Mouse (Mus musculus) liver, postnatal 0 days (tissue): ENCODE data around the gene Igfbp5. TPM values are rescaled to one million over a fixed set of nuclear protein-coding genes. Genes with fewer than 3 reads are reported as not detected.

Source experiments
- ATAC-seq: fragments of 200-750 bp; cut with Nextera tagmentation; 2 replicates; pipeline ENCODE4 v1.8.0; 2017; ENCODE audit warnings: mild to moderate bottlenecking, moderate library complexity
- DNase-seq: peaks from one replicate; pipeline ENCODE4 v3.0.0-alpha.2; 2016
- H3K27ac ChIP-seq: fragments of 300-500 bp; sonication (generic); 2 replicates; pipeline ENCODE4 v1.5.1; 2014; ENCODE audit warnings: antibody characterized with exemption, moderate library complexity, mild to moderate bottlenecking, low read depth
- H3K27me3 ChIP-seq: fragments of 300-500 bp; sonication (generic); 2 replicates; pipeline ENCODE4 v1.6.1; 2014; ENCODE audit warnings: low read length, control low read depth, mixed read lengths; ENCODE audit not compliant: insufficient read depth
- H3K36me3 ChIP-seq: fragments of 300-500 bp; sonication (generic); replicated peaks from 2 replicates; pipeline ENCODE4 v1.6.1; 2014; ENCODE audit warnings: mild to moderate bottlenecking, control low read depth, low read length, moderate library complexity, mixed read lengths; ENCODE audit not compliant: insufficient read depth
- H3K4me1 ChIP-seq: fragments of 300-500 bp; sonication (generic); 2 replicates; pipeline ENCODE4 v1.6.1; 2014; ENCODE audit warnings: antibody characterized with exemption, mild to moderate bottlenecking, control low read depth; ENCODE audit not compliant: insufficient read depth
- H3K4me2 ChIP-seq: fragments of 300-500 bp; sonication (generic); 2 replicates; pipeline ENCODE4 v1.6.1; 2014; ENCODE audit warnings: low read depth, mild to moderate bottlenecking, low read length, moderate library complexity, mixed read lengths
- H3K4me3 ChIP-seq: fragments of 300-500 bp; sonication (generic); 2 replicates; pipeline ENCODE4 v1.5.1; 2014; ENCODE audit warnings: low read depth, low read length
- H3K9ac ChIP-seq: fragments of 300-500 bp; sonication (generic); replicated peaks from 2 replicates; pipeline ENCODE4 v1.6.1; 2014; ENCODE audit warnings: mild to moderate bottlenecking, moderate library complexity
- H3K9me3 ChIP-seq: fragments of 300-500 bp; sonication (generic); 2 replicates; pipeline ENCODE4 v1.6.1; 2016; ENCODE audit warnings: mild to moderate bottlenecking, control low read depth, low read length, mixed read lengths
- CTCF ChIP-seq: sonication (generic); IDR thresholded peaks from 2 replicates; pipeline ENCODE4 v1.5.1; 2016; ENCODE audit warnings: antibody characterized with exemption, low read depth
- EP300 ChIP-seq: IDR thresholded peaks from 2 replicates; pipeline ENCODE4 v1.6.1; 2016; ENCODE audit warnings: antibody characterized with exemption, low read depth, mild to moderate bottlenecking
- WGBS: fragments of 180-500 bp; shearing (Covaris S2); extraction: QIAGEN DNeasy Blood & Tissue Kit; methylation state at CpG from one replicate; pipeline ENCODE4 v1.1.7; 2014; ENCODE audit not compliant: insufficient replicate concordance; 5-methylcytosine and 5-hydroxymethylcytosine counted together
- polyA plus RNA-seq: library from polyadenylated mRNA; unstranded; fragments of >200 nt; fragmentation: Nextera tagmentation; extraction: Ambion mirVana; gene quantifications from 2 replicates; pipeline ENCODE4 v1.2.1, GENCODE M21; 2015

Gene Igfbp5
- polyA plus RNA-seq, 1 experiment from 2014 or later, result 2.4 TPM

DNA sequence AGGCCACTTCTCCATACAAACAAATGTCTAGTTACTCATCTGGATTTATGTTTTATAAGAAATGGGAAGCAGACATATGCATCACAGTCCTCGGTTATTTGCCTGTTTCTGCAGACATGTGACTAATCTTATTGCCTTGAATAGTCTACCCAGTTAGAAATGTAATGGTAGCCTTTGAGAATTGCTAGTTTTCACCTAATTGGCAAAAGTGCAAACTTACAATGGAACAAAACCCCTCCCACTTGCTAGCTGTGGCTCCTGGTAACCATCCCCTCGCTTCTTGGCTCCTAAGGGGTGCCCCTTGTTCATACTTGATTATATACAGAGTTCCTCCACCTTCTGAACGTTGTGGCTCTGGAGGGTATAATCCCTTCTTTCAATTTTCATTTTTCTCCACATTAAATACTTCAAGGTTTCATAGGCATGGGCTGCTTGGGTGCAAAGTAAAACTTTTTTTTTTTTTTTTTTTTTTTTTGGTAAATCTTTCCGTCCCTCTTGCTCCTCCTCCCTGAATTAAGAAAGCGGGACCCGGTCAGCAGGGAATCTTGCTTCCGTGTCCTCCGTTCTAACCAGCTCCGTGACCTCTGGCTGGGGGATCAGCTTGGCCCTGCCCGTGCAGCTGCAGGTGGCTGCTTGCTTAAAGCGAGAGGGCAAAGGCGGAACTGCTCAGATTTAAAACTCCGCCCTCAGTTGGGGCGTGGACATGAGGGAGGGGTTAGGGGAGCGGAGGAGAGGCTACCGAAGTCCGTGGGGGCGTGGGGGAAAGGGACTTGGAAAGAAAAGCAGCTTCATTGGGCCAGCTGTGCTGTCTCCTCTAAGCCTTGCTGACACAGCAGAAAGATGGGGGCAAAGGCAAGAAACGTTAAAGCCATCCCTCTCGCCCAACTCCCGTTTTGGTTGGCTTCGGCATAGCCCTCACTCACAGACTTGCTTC is 4.7 kb downstream of the Igfbp5 start:
- Histone ChIP-seq H3K4me3 (peak overlapping the region; percentile 34), H3K9me3 (no peaks in the 10 kb centered on the region), H3K27me3 (peaks cover 51% of the 10 kb centered on the region), H3K4me2 (peak overlapping the region; percentile 64), H3K4me1 (peaks cover 21% of the 10 kb centered on the region), H3K36me3 (no peaks in the 10 kb centered on the region), H3K27ac (no peak overlapping the region), H3K9ac (no peak overlapping the region)
- DNase-seq, result peak; percentile 71
- WGBS, result 8% methylated on average over 22 of the region's 22 CpGs
- TF ChIP-seq CTCF (no peak), EP300 (no peak)
- peak; percentile 51 for ATAC-seq

DNA sequence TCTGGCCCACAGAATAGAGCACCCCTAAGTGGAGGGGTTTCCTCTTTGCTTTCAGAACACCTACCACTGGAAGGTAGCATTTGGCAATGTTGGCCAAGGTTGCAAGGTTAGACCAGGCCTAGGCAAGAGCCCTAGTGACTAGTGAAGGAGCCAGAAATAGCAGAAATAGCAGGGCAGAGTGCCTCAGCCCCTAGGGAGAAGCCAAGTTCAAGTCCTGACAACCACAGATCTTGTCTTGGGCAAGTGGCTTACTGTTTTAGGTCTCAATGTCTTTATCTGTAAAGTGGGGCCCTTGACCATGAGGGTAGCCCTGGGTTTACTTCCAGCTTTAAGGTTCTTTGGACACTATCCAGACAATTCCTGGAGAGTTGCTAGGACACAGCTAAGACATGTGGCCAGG is 5.4 kb downstream of the Igfbp5 start:
- no peak for ATAC-seq
- no peak overlapping the region for H3K27ac ChIP-seq
- H3K36me3 ChIP-seq, result no peaks in the 10 kb centered on the region
- no peak for TF ChIP-seq EP300
- no peak for TF ChIP-seq CTCF
- H3K4me1 ChIP-seq, result peaks cover 19% of the 10 kb centered on the region
- H3K4me3 ChIP-seq, result no peak overlapping the region
- no peak for DNase-seq
- no peak overlapping the region for H3K9ac ChIP-seq
- H3K4me2 ChIP-seq, result no peak overlapping the region
- no peaks in the 10 kb centered on the region for H3K9me3 ChIP-seq
- H3K27me3 ChIP-seq, result peaks cover 44% of the 10 kb centered on the region

DNA sequence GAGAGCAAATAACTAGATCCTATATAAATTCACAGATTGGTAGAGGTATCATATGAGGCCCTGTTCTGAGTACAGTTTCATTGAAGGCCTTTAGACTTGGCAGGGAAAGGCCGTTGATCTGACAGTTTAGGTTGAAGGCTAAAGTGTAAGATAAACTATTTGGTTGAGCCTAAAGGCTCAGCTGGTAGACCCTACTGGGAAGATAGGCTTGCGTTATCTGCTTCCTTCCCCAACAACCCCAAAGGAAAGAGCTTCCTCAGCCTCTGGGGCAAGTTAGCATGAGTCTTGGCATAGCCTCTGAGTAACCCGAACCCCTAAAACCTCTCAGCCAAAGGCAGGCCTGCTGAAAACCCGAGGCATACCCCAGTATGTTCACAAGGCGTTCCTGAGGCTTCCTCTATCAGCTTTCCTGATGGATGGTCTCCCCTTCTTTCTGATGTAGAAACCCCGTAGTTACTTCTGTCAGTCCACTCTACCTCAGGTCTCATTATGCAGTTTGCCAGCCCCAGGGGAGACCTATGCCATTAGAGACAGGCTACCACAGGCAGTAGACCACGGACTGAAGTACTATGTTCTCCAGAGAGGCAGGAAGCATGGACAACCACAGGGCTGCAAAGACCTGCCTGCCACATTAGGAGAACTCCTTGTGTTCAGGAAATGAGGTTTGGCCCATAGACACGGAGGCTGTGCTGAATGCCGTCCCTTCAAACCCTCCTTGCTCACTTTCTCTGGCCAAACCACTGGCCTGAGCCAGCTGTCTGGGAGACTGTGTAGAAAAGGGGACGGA is 6.1 kb downstream of the Igfbp5 start:
- WGBS, result 41% methylated on average over 10 of the region's 10 CpGs
- DNase-seq (no peak), ATAC-seq (no peak)
- Histone ChIP-seq H3K4me2 (no peak overlapping the region), H3K4me3 (no peak overlapping the region), H3K27ac (no peak overlapping the region), H3K36me3 (no peaks in the 10 kb centered on the region), H3K4me1 (peaks cover 17% of the 10 kb centered on the region), H3K9ac (no peak overlapping the region), H3K9me3 (no peaks in the 10 kb centered on the region), H3K27me3 (peaks cover 38% of the 10 kb centered on the region)
- TF ChIP-seq CTCF (no peak), EP300 (no peak)

DNA sequence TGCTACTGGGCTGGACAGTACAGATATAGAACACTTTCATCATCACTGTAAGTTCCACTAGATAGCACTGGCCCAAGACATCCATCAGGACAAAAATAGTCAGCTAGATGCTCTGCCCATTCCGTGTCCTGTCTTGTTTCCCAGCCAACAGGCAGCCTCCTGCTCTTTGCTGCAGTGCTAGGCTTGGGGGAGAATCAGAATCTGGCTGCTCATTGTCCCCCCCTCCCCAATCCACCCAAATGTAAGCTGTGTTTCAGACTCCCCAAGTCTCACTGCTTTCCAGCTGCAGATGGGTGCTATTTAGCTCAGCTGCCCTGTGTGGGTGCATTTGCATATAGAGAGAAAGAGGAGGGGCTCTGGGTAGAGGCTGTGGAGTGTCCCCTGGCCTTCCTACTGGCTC is 7.3 kb downstream of the Igfbp5 start:
- TF ChIP-seq CTCF (no peak), EP300 (no peak)
- Histone ChIP-seq H3K27me3 (peaks cover 25% of the 10 kb centered on the region), H3K9ac (no peak overlapping the region), H3K4me1 (peaks cover 15% of the 10 kb centered on the region), H3K27ac (no peak overlapping the region), H3K4me3 (no peak overlapping the region), H3K9me3 (no peaks in the 10 kb centered on the region), H3K36me3 (no peaks in the 10 kb centered on the region), H3K4me2 (no peak overlapping the region)
- no peak for DNase-seq
- WGBS, result 54% methylated on average over 1 of the region's 1 CpGs
- no peak for ATAC-seq

DNA sequence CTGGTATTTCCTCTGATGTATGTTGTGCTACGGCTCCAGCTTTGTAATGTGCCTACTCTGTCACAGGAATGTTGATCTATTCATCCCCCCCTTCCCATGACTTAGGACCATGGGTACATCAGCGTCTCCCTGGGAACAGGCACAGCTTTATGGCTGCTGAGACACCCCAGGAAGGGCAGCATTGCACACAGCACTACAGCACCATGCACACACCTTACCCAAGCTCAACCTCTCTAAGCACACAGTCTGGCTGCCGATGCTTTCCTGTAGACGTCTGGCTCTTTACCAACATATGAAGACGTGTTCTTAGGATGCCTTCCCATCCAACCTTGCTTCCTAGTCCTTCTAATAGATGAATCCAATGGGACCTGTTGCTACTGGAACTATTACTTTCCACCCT is 8.3 kb downstream of the Igfbp5 start:
- Histone ChIP-seq H3K27me3 (peaks cover 17% of the 10 kb centered on the region), H3K9me3 (no peaks in the 10 kb centered on the region), H3K9ac (no peak overlapping the region), H3K36me3 (no peaks in the 10 kb centered on the region), H3K4me1 (peaks cover 10% of the 10 kb centered on the region; the same call in 1 of the 2 replicates), H3K4me2 (no peak overlapping the region), H3K27ac (no peak overlapping the region), H3K4me3 (no peak overlapping the region)
- WGBS, result 66% methylated on average over 5 of the region's 5 CpGs
- no peak for DNase-seq
- TF ChIP-seq EP300 (no peak), CTCF (no peak)
- ATAC-seq, result no peak

DNA sequence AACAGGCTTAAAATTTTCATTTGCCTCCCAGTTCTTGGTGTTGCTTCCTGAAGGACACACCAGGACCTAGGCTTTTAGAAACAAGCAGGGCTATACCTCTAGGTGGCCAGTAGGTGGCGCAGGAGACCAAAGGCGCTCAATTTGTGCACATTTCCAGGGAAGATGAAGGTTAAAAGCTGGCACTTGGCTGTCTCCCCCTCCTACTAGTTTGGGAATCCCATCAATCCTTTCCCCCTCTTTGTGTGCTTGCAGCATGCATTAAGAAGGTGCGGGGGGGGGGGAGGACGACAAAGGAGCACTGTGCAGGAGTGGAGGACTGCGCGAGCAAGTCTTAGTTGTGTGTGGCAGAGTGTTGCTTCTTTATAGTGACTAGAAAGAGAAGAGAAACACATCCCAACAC is 8.8 kb downstream of the Igfbp5 start:
- WGBS, result 32% methylated on average over 6 of the region's 6 CpGs
- no peak overlapping the region for H3K4me3 ChIP-seq
- H3K9me3 ChIP-seq, result no peaks in the 10 kb centered on the region
- ATAC-seq (no peak), DNase-seq (peak; percentile 78)
- no peaks in the 10 kb centered on the region for H3K36me3 ChIP-seq
- TF ChIP-seq EP300 (no peak), CTCF (peak; percentile 95)
- H3K4me2 ChIP-seq, result no peak overlapping the region
- no peak overlapping the region for H3K9ac ChIP-seq
- peaks cover 9% of the 10 kb centered on the region; the same call in 1 of the 2 replicates for H3K4me1 ChIP-seq
- H3K27ac ChIP-seq, result no peak overlapping the region
- peaks cover 12% of the 10 kb centered on the region for H3K27me3 ChIP-seq
